Mouse (Mus musculus) E14TG2a.4 (cell line): ENCODE data around the gene Wif1.

Experiments
- CTCF ChIP-seq: conservative IDR thresholded peaks from 2 replicates; pipeline ENCODE4 v1.5.1; 2014; ENCODE audit warnings: low read length
- NANOG ChIP-seq: IDR thresholded peaks from 2 replicates; pipeline ENCODE4 v1.6.1; 2014; ENCODE audit warnings: borderline replicate concordance, low read length, mixed read lengths

DNA sequence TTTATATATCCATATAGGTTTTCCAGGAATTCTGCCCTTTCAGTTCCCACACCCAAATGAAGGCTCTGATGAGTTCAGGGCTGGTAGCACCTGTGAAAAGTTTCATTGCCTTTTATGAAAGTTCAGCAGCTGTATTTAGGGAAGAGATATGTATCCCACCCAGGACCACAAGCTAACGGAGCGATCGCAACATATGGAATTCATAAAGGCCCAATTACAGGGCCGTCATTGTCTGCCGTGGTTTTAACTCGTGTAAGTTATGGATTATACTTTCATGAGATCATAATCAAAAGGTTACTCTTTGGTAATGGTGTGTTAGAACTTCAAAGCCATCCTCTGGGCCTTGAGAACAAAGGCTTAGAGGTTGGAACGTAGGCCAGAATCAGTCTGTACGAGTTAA is 28.9 kb downstream of the Wif1 start:
- TF ChIP-seq CTCF (no peak), NANOG (no peak)
